Mouse (Mus musculus) neutrophil, adult 59 days (primary cell): ENCODE measurements around the gene Trpm5. TPM values are rescaled to one million over a fixed set of nuclear protein-coding genes. Genes with fewer than 3 reads are reported as not detected.

Source experiments
- total RNA-seq, 2 experiments: library from RNA; stranded (reverse); gene quantifications; 1 replicate in 1 of 2; 2 replicates in 1 of 2; pipeline ENCODE4 v1.2.4; 2023

Trpm5 gene
- under 1 TPM; 0.09 TPM for total RNA-seq

DNA sequence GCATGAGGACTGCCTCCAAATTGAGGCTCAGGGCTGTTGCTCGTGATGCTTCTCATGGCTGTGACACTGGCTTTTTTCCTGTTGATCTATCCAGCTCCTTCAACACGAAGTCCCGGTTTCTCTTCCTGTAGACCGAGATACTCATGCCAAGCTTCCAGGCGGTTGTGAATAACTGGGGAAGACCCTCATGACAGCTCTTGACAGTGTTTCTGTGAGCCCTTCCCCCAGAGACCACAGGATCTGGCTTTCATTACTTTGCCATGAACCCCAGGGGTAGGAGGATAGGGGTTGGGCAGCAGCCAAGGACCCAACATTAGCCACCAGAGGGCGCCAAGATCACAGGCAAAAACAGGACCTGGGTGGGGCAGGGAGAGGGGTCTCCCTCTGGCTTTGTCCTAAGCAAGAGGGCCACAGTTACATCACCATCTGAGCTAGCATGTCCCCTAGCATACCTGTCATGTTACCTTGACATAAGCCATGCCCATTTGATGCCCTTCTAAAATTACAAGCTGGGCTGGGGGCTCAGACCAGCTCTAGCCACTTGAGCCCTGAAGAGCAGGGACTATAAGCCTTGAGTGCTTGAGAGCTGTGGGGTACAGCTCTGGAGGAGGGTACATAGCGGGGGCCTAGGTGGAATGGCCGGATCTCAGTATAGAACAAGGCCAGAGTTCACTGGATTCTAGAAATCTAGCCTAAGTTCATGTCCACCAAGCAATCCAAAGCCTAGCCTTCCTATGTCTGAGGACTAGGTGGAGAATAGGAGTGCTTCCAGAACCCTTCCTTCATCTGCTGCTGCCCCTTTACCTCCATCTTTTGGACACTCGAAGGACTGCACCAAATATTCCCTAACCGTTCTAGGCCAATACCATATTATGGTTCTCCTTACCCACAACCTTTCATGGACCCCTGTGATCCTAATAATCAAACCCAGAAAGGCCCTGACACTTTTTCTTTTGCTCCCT lies at the start of gene Trpm5:
Gene Trpm5, minus strand, starts transcription at position 51 of the 962 bp plus-strand sequence.

DNA sequence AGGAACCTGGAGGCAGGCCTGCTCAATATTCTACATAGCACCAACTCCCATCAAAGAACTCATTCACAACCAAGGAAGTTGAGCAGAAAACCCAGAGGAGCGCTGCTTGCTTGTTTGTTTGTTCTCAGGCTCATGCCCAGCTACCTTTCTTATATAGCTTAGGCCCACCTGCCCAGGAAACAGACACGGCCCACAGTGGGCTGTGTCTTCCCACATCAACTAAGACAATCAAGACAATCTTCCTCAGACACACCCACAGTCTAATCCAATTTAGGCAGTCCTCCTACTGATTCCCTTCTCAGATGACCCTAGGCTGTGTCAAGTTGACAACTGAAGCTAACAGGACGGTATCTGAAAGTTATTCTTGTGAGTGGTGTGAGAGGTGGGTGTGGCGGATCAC lies 11.6 kb upstream of the Trpm5 start, which contains the start of gene Kcnq1:
Gene Kcnq1, plus strand, starts transcription at position 301 of the 400 bp plus-strand sequence.

DNA sequence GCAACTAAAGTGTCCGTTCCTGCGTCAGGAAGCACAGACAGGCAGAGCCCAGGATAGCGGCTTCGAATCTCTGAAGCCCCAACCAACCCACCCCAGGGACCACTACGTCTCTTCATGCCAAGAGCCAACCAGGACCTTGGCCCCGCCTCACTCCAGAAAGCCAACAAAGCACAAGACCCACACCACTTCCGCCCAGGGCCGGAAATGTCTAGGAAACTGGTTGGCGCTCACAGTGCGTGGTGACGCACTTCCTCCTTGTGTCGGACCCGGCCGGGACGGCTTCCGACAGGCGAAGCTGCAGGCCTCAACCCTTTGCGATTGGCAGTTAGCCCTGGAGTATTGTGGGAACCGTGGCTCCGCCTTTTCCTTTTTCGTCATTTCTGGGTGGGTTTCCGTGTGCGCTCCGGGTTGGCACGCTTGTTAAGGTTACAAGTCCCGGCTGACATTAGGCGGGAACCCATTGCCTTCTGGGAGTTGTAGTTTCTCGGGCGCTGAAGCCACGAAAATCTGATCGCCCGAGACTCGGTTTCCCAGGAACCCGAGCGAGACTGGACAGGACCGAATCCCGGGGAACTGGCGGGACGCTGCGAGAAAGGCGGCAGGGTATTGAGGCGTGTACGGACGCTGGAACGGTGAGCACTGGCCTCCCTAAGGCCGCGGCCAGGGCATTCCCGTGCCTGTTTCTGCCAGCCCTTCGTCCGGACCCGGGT lies 25.4 kb downstream of the Trpm5 start, which contains the start of gene Tssc4:
Gene Tssc4, plus strand, starts transcription at position 368 of the 710 bp plus-strand sequence.

DNA sequence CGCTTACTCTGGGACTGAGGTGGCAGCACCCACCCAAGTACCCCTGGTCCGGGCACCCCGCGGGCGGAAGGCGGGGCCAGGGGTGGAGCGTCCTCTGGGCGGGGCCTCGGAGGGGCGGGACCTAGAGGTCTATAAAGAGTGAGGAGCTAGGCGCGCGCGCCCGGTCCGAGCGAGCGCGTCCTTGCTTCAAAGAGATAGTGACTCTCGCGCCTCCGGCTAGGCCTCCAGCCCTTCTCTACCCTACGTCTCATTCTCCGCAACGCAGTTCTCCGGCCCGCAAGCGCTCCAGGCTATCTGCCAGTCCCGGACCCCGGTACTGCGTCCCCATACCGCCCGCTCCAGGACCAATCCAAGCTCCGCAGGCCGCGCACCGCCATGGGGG lies 41.8 kb downstream of the Trpm5 start, which contains the start of gene Cd81:
Gene Cd81, plus strand, starts transcription at position 114 of the 382 bp plus-strand sequence.

Other genes with a start within 250 kb of the Trpm5 start
- gene Th, start 163.5 kb downstream of the Trpm5 start, total RNA-seq: under 1 TPM in 1 of 2 experiments, not detected in 1; 0.36 TPM
- 1 to 10 TPM; 3.8 to 4.0 TPM for gene Ascl2, start 125.4 kb downstream of the Trpm5 start, total RNA-seq
- gene Tspan32, start 89.6 kb downstream of the Trpm5 start, total RNA-seq: 10 to 100 TPM; 55.9 to 63.9 TPM
- 10 to 100 TPM; 46.7 to 55.6 TPM for gene Cd81, start 41.9 kb downstream of the Trpm5 start, total RNA-seq
- 10 to 100 TPM; 14.1 to 19.1 TPM for gene Tssc4, start 25.4 kb downstream of the Trpm5 start, total RNA-seq
- gene Kcnq1, start 11.7 kb upstream of the Trpm5 start, total RNA-seq: not detected